Mouse (Mus musculus): ENCODE data around the gene Arhgap25. TPM values are rescaled to one million over a fixed set of nuclear protein-coding genes. Genes with fewer than 3 reads are reported as not detected.
"Not testable (repeated sequence)": the region's sequence is repeated elsewhere in the genome, so short reads cannot be mapped to it uniquely, and the experiment has no call there.

Gene Arhgap25
- polyA plus RNA-seq, 1 experiment from 2014 or later, result 4.4 TPM

- no peaks in the 10 kb centered on the region for H3K36me3 ChIP-seq
- 35% methylated on average over 6 of the region's 6 CpGs for WGBS
- no peak overlapping the region for H3K4me2 ChIP-seq (replicated peaks)
- no peak overlapping the region for H3K27ac ChIP-seq
- no peak overlapping the region for H3K4me3 ChIP-seq
- no peaks in the 10 kb centered on the region for H3K9me3 ChIP-seq
- H3K27me3 ChIP-seq, result no peaks in the 10 kb centered on the region
- H3K4me1 ChIP-seq, result peaks cover 16% of the 10 kb centered on the region
- ATAC-seq (ENCODE audit: insufficient number of reproducible peaks, insufficient read depth, low FRiP score, low TSS enrichment), result no peak
- no peak overlapping the region for H3K9ac ChIP-seq
These were observed 33.3 kb downstream of the Arhgap25 start for GRCm38 (mm10) chr6:87499791-87500190.

GRCm38 (mm10) chr6:87496143-87496542, 36.9 kb downstream of the Arhgap25 start:
- Histone ChIP-seq H3K9ac (no peak overlapping the region), H3K9me3 (no peaks in the 10 kb centered on the region), H3K4me3 (0 out of 2 replicates have a peak overlapping the region, but pooled peaks have one; percentile 3), H3K36me3 (no peaks in the 10 kb centered on the region), H3K4me1 (peaks cover 16% of the 10 kb centered on the region), H3K27me3 (no peaks in the 10 kb centered on the region), H3K4me2 (replicated peaks) (no peak overlapping the region), H3K27ac (no peak overlapping the region)
- no peak for ATAC-seq (ENCODE audit: insufficient number of reproducible peaks, insufficient read depth, low FRiP score, low TSS enrichment)
- WGBS, result 78% methylated on average over 9 of the region's 9 CpGs

- ATAC-seq (ENCODE audit: insufficient number of reproducible peaks, insufficient read depth, low FRiP score, low TSS enrichment), result no peak
- H3K9me3 ChIP-seq, result no peaks in the 10 kb centered on the region
- H3K4me3 ChIP-seq, result no peak overlapping the region
- WGBS, result 59% methylated on average over 9 of the region's 9 CpGs
- H3K27me3 ChIP-seq, result no peaks in the 10 kb centered on the region
- no peak overlapping the region for H3K27ac ChIP-seq
- no peaks in the 10 kb centered on the region for H3K36me3 ChIP-seq
- no peak overlapping the region for H3K9ac ChIP-seq
- H3K4me1 ChIP-seq, result peaks cover 5% of the 10 kb centered on the region
- no peak overlapping the region for H3K4me2 ChIP-seq (replicated peaks)
These were observed 38.7 kb downstream of the Arhgap25 start for GRCm38 (mm10) chr6:87494339-87494738.

GRCm38 (mm10) chr6:87487657-87488426, 45.2 kb downstream of the Arhgap25 start:
- ATAC-seq (ENCODE audit: insufficient number of reproducible peaks, insufficient read depth, low FRiP score, low TSS enrichment), result no peak
- no peaks in the 10 kb centered on the region for H3K36me3 ChIP-seq
- no peaks in the 10 kb centered on the region for H3K9me3 ChIP-seq
- no peak overlapping the region for H3K4me3 ChIP-seq
- H3K4me2 ChIP-seq (replicated peaks), result no peak overlapping the region
- WGBS, result 60% methylated on average over 6 of the region's 6 CpGs
- no peaks in the 10 kb centered on the region for H3K27me3 ChIP-seq
- no peaks in the 10 kb centered on the region for H3K4me1 ChIP-seq
- H3K27ac ChIP-seq, result no peak overlapping the region
- no peak overlapping the region for H3K9ac ChIP-seq

- H3K4me2 ChIP-seq (replicated peaks), result no peak overlapping the region
- no peaks in the 10 kb centered on the region for H3K9me3 ChIP-seq
- ATAC-seq (ENCODE audit: insufficient number of reproducible peaks, insufficient read depth, low FRiP score, low TSS enrichment), result no peak
- H3K27me3 ChIP-seq, result no peaks in the 10 kb centered on the region
- H3K9ac ChIP-seq, result no peak overlapping the region
- no peak overlapping the region for H3K27ac ChIP-seq
- no peaks in the 10 kb centered on the region for H3K4me1 ChIP-seq
- no peak overlapping the region for H3K4me3 ChIP-seq
- WGBS, result 68% methylated on average over 5 of the region's 5 CpGs
- H3K36me3 ChIP-seq, result no peaks in the 10 kb centered on the region
These were observed 48.3 kb downstream of the Arhgap25 start for GRCm38 (mm10) chr6:87484806-87485205.

GRCm38 (mm10) chr6:87483900-87484289, 49.2 kb downstream of the Arhgap25 start:
- Histone ChIP-seq H3K27me3 (no peaks in the 10 kb centered on the region), H3K36me3 (no peaks in the 10 kb centered on the region), H3K9ac (no peak overlapping the region), H3K4me3 (no peak overlapping the region), H3K9me3 (no peaks in the 10 kb centered on the region), H3K27ac (0 out of 2 replicates have a peak overlapping the region, but pooled peaks have one; percentile 17), H3K4me2 (replicated peaks) (no peak overlapping the region), H3K4me1 (0 out of 2 replicates have a peak, but pooled peaks cover 3% of the 10 kb centered on the region)
- ATAC-seq (ENCODE audit: insufficient number of reproducible peaks, insufficient read depth, low FRiP score, low TSS enrichment), result no peak
- WGBS, result 55% methylated on average over 3 of the region's 3 CpGs

GRCm38 (mm10) chr6:87483224-87483899, 49.7 kb downstream of the Arhgap25 start:
- no peak overlapping the region for H3K9ac ChIP-seq
- no peaks in the 10 kb centered on the region for H3K27me3 ChIP-seq
- H3K4me3 ChIP-seq, result no peak overlapping the region
- H3K36me3 ChIP-seq, result no peaks in the 10 kb centered on the region
- H3K27ac ChIP-seq, result 0 out of 2 replicates have a peak overlapping the region, but pooled peaks have one; percentile 17
- no peak overlapping the region for H3K4me2 ChIP-seq (replicated peaks)
- no peak for ATAC-seq (ENCODE audit: insufficient number of reproducible peaks, insufficient read depth, low FRiP score, low TSS enrichment)
- no peaks in the 10 kb centered on the region for H3K9me3 ChIP-seq
- 0 out of 2 replicates have a peak, but pooled peaks cover 3% of the 10 kb centered on the region for H3K4me1 ChIP-seq
- 56% methylated on average over 12 of the region's 12 CpGs for WGBS

- no peak overlapping the region for H3K27ac ChIP-seq
- 32% methylated on average over 5 of the region's 5 CpGs for WGBS
- H3K27me3 ChIP-seq, result no peaks in the 10 kb centered on the region
- no peak overlapping the region for H3K9ac ChIP-seq
- no peak overlapping the region for H3K4me2 ChIP-seq (replicated peaks)
- H3K9me3 ChIP-seq, result no peaks in the 10 kb centered on the region
- H3K4me3 ChIP-seq, result no peak overlapping the region
- no peak for ATAC-seq (ENCODE audit: insufficient number of reproducible peaks, insufficient read depth, low FRiP score, low TSS enrichment)
- no peaks in the 10 kb centered on the region for H3K36me3 ChIP-seq
- H3K4me1 ChIP-seq, result 0 out of 2 replicates have a peak, but pooled peaks cover 3% of the 10 kb centered on the region
These were observed 53.6 kb downstream of the Arhgap25 start for GRCm38 (mm10) chr6:87479291-87479999.

- H3K9me3 ChIP-seq, result no peaks in the 10 kb centered on the region
- no peaks in the 10 kb centered on the region for H3K36me3 ChIP-seq
- H3K27me3 ChIP-seq, result no peaks in the 10 kb centered on the region
- WGBS, result 37% methylated on average over 4 of the region's 4 CpGs
- no peak overlapping the region for H3K4me2 ChIP-seq (replicated peaks)
- H3K4me3 ChIP-seq, result no peak overlapping the region
- H3K9ac ChIP-seq, result no peak overlapping the region
- 0 out of 2 replicates have a peak, but pooled peaks cover 3% of the 10 kb centered on the region for H3K4me1 ChIP-seq
- no peak overlapping the region for H3K27ac ChIP-seq
- no peak for ATAC-seq (ENCODE audit: insufficient number of reproducible peaks, insufficient read depth, low FRiP score, low TSS enrichment)
These were observed 54.2 kb downstream of the Arhgap25 start for GRCm38 (mm10) chr6:87478847-87479246.

GRCm38 (mm10) chr6:87475223-87475622, 57.8 kb downstream of the Arhgap25 start:
- no peak for ATAC-seq (ENCODE audit: insufficient number of reproducible peaks, insufficient read depth, low FRiP score, low TSS enrichment)
- Histone ChIP-seq H3K4me1 (0 out of 2 replicates have a peak, but pooled peaks cover 3% of the 10 kb centered on the region), H3K36me3 (no peaks in the 10 kb centered on the region), H3K9me3 (no peaks in the 10 kb centered on the region), H3K4me2 (replicated peaks) (no peak overlapping the region), H3K4me3 (no peak overlapping the region), H3K9ac (no peak overlapping the region), H3K27ac (no peak overlapping the region), H3K27me3 (no peaks in the 10 kb centered on the region)
- 79% methylated on average over 5 of the region's 5 CpGs for WGBS

- not testable (repeated sequence) for ATAC-seq (ENCODE audit: insufficient number of reproducible peaks, insufficient read depth, low FRiP score, low TSS enrichment); H3K9me3 ChIP-seq; H3K27me3 ChIP-seq; H3K4me2 ChIP-seq (replicated peaks); H3K27ac ChIP-seq; H3K9ac ChIP-seq; H3K36me3 ChIP-seq; H3K4me1 ChIP-seq; H3K4me3 ChIP-seq
- 92% methylated on average over 12 of the region's 12 CpGs for WGBS
These were observed 63.0 kb downstream of the Arhgap25 start for GRCm38 (mm10) chr6:87470098-87470497.

All from embryonic facial prominence, embryonic 12.5 days (tissue).